Mouse (Mus musculus): ENCODE measurements around the gene Tgfb1. TPM values are rescaled to one million over a fixed set of nuclear protein-coding genes. Genes with fewer than 3 reads are reported as not detected.
A peak's percentile ranks its signal among the peaks of the same experiment; 100 is the strongest.

Gene Tgfb1
- polyA plus RNA-seq, 1 experiment from 2014 or later = 0.78 TPM

- Histone ChIP-seq H3K27ac (ENCODE audit: low read depth, low read length) (peak overlapping the region; percentile 88), H3K4me3 (ENCODE audit: low read depth, low read length) (peak overlapping the region; percentile 98), H3K36me3 (ENCODE audit: control insufficient read depth, insufficient read depth, low read length) (peaks cover 7% of the 10 kb centered on the region; the same call in 1 of the 2 replicates), H3K27me3 (ENCODE audit: control insufficient read depth, insufficient read depth, low read length) (no peaks in the 10 kb centered on the region), H3K9me3 (ENCODE audit: control insufficient read depth, low read length) (no peaks in the 10 kb centered on the region), H3K9ac (ENCODE audit: low read length) (peak overlapping the region; percentile 99), H3K4me1 (ENCODE audit: control insufficient read depth, insufficient read depth, low read length) (peaks cover 12% of the 10 kb centered on the region), H3K4me2 (peak overlapping the region; percentile 95)
- no peak for ATAC-seq (ENCODE audit: low FRiP score)
- WGBS = 0% methylated on average over 30 of the region's 30 CpGs
- DNase-seq (ENCODE audit: low spot score, missing footprints) = no peak
Measured at GRCm38 (mm10) chr7:25754439-25754737, 67.6 kb downstream of the Tgfb1 start.

Other genes starting within 250 kb of the Tgfb1 start
- gene Ceacam1, start 209.4 kb upstream of the Tgfb1 start, polyA plus RNA-seq (2014; fragmentation: Nextera tagmentation; extraction: Ambion mirVana) = 0.45 and 0.54 TPM in 2 replicates
- gene Ceacam2, start 147.1 kb upstream of the Tgfb1 start, polyA plus RNA-seq (2014; fragmentation: Nextera tagmentation; extraction: Ambion mirVana) = not detected in 2 replicates
- not detected in 2 replicates for gene Erich4, start 71.1 kb upstream of the Tgfb1 start, polyA plus RNA-seq (2014; fragmentation: Nextera tagmentation; extraction: Ambion mirVana)
- 22.0 and 24.6 TPM in 2 replicates for gene Dmac2, start 67.6 kb upstream of the Tgfb1 start, polyA plus RNA-seq (2014; fragmentation: Nextera tagmentation; extraction: Ambion mirVana)
- gene B3gnt8, start 60.3 kb upstream of the Tgfb1 start, polyA plus RNA-seq (2014; fragmentation: Nextera tagmentation; extraction: Ambion mirVana) = 0.36 and 0.65 TPM in 2 replicates
- 30.0 and 35.4 TPM in 2 replicates for gene Bckdha, start 28.0 kb upstream of the Tgfb1 start, polyA plus RNA-seq (2014; fragmentation: Nextera tagmentation; extraction: Ambion mirVana)
- gene Exosc5, start 27.8 kb upstream of the Tgfb1 start, polyA plus RNA-seq (2014; fragmentation: Nextera tagmentation; extraction: Ambion mirVana) = 40.2 and 46.4 TPM in 2 replicates
- gene Tmem91, start 11.8 kb upstream of the Tgfb1 start, polyA plus RNA-seq (2014; fragmentation: Nextera tagmentation; extraction: Ambion mirVana) = 0.99 and 1.6 TPM in 2 replicates
- gene B9d2, start 6.2 kb upstream of the Tgfb1 start, polyA plus RNA-seq (2014; fragmentation: Nextera tagmentation; extraction: Ambion mirVana) = 30.7 and 31.1 TPM in 2 replicates
- 26.8 and 32.1 TPM in 2 replicates for gene Ccdc97, start 32.1 kb downstream of the Tgfb1 start, polyA plus RNA-seq (2014; fragmentation: Nextera tagmentation; extraction: Ambion mirVana)
- 69.2 and 74.2 TPM in 2 replicates for gene Hnrnpul1, start 67.8 kb downstream of the Tgfb1 start, polyA plus RNA-seq (2014; fragmentation: Nextera tagmentation; extraction: Ambion mirVana)
- 17.4 and 21.8 TPM in 2 replicates for gene Axl, start 101.7 kb downstream of the Tgfb1 start, polyA plus RNA-seq (2014; fragmentation: Nextera tagmentation; extraction: Ambion mirVana)
- 0.10 TPM in 1 of 2 replicates, not detected in the other for gene Cyp2s1, start 129.9 kb downstream of the Tgfb1 start, polyA plus RNA-seq (2014; fragmentation: Nextera tagmentation; extraction: Ambion mirVana)
- gene Cyp2b10, start 210.6 kb downstream of the Tgfb1 start, polyA plus RNA-seq (2014; fragmentation: Nextera tagmentation; extraction: Ambion mirVana) = not detected in 2 replicates

All from midbrain, embryonic 11.5 days (tissue).